Mouse (Mus musculus) ES-Bruce4 (cell line): ENCODE measurements at regions not wholly inside any gene's neighbourhood (a gene's known extent, or its start where the extent isn't known, plus 50 kb on each side); places are given as distances from the start of the nearest gene placed in this dataset.

Experiments used
- CTCF ChIP-seq: IDR thresholded peaks from one replicate; pipeline ENCODE4 v1.8.1; 2011; ENCODE audit warnings: low read depth, low read length
- EP300 ChIP-seq: IDR thresholded peaks from 2 replicates; pipeline ENCODE4 v1.6.1; 2011; ENCODE audit warnings: low read depth, low read length; ENCODE audit not compliant: insufficient read depth
- POLR2A ChIP-seq: IDR thresholded peaks from one replicate; pipeline ENCODE4 v1.8.1; 2011; ENCODE audit warnings: low read length; ENCODE audit not compliant: insufficient read depth

GRCm38 (mm10) chr10:87732658-87733057 lies 125.4 kb upstream of the Igf1 start:
- TF ChIP-seq POLR2A (no peak), CTCF (no peak), EP300 (no peak)
